Mouse (Mus musculus) MEL (cell line): ENCODE measurements around the gene Dnal4. TPM values are rescaled to one million over a fixed set of nuclear protein-coding genes. Genes with fewer than 3 reads are reported as not detected.

Source experiments
- DNase-seq: peaks from one replicate; pipeline ENCODE4 v3.0.0; 2011; ENCODE audit warnings: low read depth, low spot score
- H3K27ac ChIP-seq: 2 replicates; pipeline ENCODE4 v1.5.1; 2012; ENCODE audit warnings: low read depth, mild to moderate bottlenecking, control low read depth, low read length, moderate library complexity; ENCODE audit not compliant: control insufficient read depth
- H3K27me3 ChIP-seq, 2 experiments: fragments of 150-350 bp in 1 of 2; sonication (generic) in 1 of 2; 2 replicates each; pipeline ENCODE4 v1.6.1; 2012; ENCODE audit warnings: low read length in 2 of 2, mild to moderate bottlenecking in 2 of 2, improper control_type of control experiment in 1 of 2, moderate library complexity in 1 of 2; ENCODE audit not compliant: insufficient read depth in 2 of 2, control insufficient read depth in 1 of 2
- H3K36me3 ChIP-seq, 2 experiments: 2 replicates each; pipeline ENCODE4 v1.6.1; 2012 to 2014; ENCODE audit warnings: low read length in 2 of 2, improper control_type of control experiment in 1 of 2, inconsistent platforms in 1 of 2, mild to moderate bottlenecking in 1 of 2; ENCODE audit not compliant: insufficient read depth in 2 of 2, control insufficient read depth in 1 of 2
- H3K4me1 ChIP-seq, 2 experiments: fragments of 150-350 bp in 1 of 2; sonication (generic) in 1 of 2; 2 replicates each; pipeline ENCODE4 v1.6.1; 2012; ENCODE audit warnings: low read length in 2 of 2, improper control_type of control experiment in 1 of 2, mild to moderate bottlenecking in 1 of 2; ENCODE audit not compliant: insufficient read depth in 2 of 2, control insufficient read depth in 1 of 2
- H3K4me3 ChIP-seq, 2 experiments: fragments of 150-350 bp in 1 of 2; sonication (generic) in 1 of 2; 2 replicates each; pipeline ENCODE4 v1.5.1; 2012; ENCODE audit warnings: low read depth in 2 of 2, low read length in 2 of 2, mild to moderate bottlenecking in 2 of 2, moderate library complexity in 2 of 2, control low read depth in 1 of 2, improper control_type of control experiment in 1 of 2; ENCODE audit not compliant: control insufficient read depth in 1 of 2, insufficient read depth in 1 of 2
- H3K79me2 ChIP-seq: 2 replicates; pipeline ENCODE4 v1.6.1; 2012; ENCODE audit warnings: mild to moderate bottlenecking, low read length, moderate library complexity; ENCODE audit not compliant: control insufficient read depth, poor library complexity, insufficient read depth
- H3K9ac ChIP-seq: 2 replicates; pipeline ENCODE4 v1.6.1; 2012; ENCODE audit warnings: low read depth, mild to moderate bottlenecking, control low read depth, low read length, moderate library complexity; ENCODE audit not compliant: control insufficient read depth, poor library complexity, severe bottlenecking
- H3K9me3 ChIP-seq: fragments of 150-350 bp; sonication (generic); replicated peaks from 2 replicates; pipeline ENCODE4 v1.6.1; 2012; ENCODE audit warnings: mild to moderate bottlenecking, low read length, improper control_type of control experiment, moderate library complexity; ENCODE audit not compliant: insufficient read depth
- CHD1 ChIP-seq: IDR thresholded peaks from 2 replicates; pipeline ENCODE4 v1.6.1; 2012; ENCODE audit warnings: low read depth, mild to moderate bottlenecking, inconsistent platforms, low read length, improper control_type of control experiment
- CHD2 ChIP-seq: IDR thresholded peaks from 2 replicates; pipeline ENCODE4 v1.6.1; 2011; ENCODE audit warnings: low read length, improper control_type of control experiment
- CTCF ChIP-seq, 3 experiments: IDR thresholded peaks in 2 of 3; conservative IDR thresholded peaks in 1 of 3; 2 replicates each; pipeline ENCODE4 v1.5.1; 2011 to 2012; ENCODE audit warnings: low read length in 3 of 3, low read depth in 2 of 3, mild to moderate bottlenecking in 2 of 3, improper control_type of control experiment in 1 of 3, inconsistent platforms in 1 of 3, mixed read lengths in 1 of 3, moderate library complexity in 1 of 3; ENCODE audit not compliant: control insufficient read depth in 1 of 3, insufficient read depth in 1 of 3, poor library complexity in 1 of 3, severe bottlenecking in 1 of 3
- E2F4 ChIP-seq: IDR thresholded peaks from 2 replicates; pipeline ENCODE4 v1.6.1; 2011; ENCODE audit warnings: low read depth, low read length, improper control_type of control experiment, borderline replicate concordance
- GATA1 ChIP-seq: IDR thresholded peaks from 2 replicates; pipeline ENCODE4 v1.6.1; 2011; ENCODE audit warnings: low read depth, low read length, improper control_type of control experiment
- JUND ChIP-seq: IDR thresholded peaks from 2 replicates; pipeline ENCODE4 v1.6.1; 2011; ENCODE audit warnings: low read depth, mild to moderate bottlenecking, improper control_type of control experiment, low read length
- MAX ChIP-seq: IDR thresholded peaks from 2 replicates; pipeline ENCODE4 v1.6.1; 2011; ENCODE audit warnings: low read length, improper control_type of control experiment
- MXI1 ChIP-seq: IDR thresholded peaks from 2 replicates; pipeline ENCODE4 v1.6.1; 2011; ENCODE audit warnings: mild to moderate bottlenecking, low read depth, low read length, improper control_type of control experiment
- MYC ChIP-seq: IDR thresholded peaks from 2 replicates; pipeline ENCODE4 v1.6.1; 2011; ENCODE audit warnings: low read depth, mild to moderate bottlenecking, low read length, improper control_type of control experiment, moderate library complexity
- POLR2AphosphoS5 ChIP-seq: IDR thresholded peaks from 2 replicates; pipeline ENCODE4 v1.6.1; 2012; ENCODE audit warnings: low read depth, borderline replicate concordance, mild to moderate bottlenecking, inconsistent platforms, low read length, moderate library complexity, mixed read lengths
- SIN3A ChIP-seq: IDR thresholded peaks from 2 replicates; pipeline ENCODE4 v1.6.1; 2012; ENCODE audit warnings: low read length, improper control_type of control experiment, inconsistent platforms
- TCF12 ChIP-seq: IDR thresholded peaks from 2 replicates; pipeline ENCODE4 v1.6.1; 2014; ENCODE audit warnings: low read depth, mild to moderate bottlenecking, inconsistent platforms, low read length, improper control_type of control experiment, moderate library complexity
- ZKSCAN1 ChIP-seq: IDR thresholded peaks from 2 replicates; pipeline ENCODE4 v1.6.1; 2012; ENCODE audit warnings: low read depth, mild to moderate bottlenecking, inconsistent platforms, low read length, improper control_type of control experiment, moderate library complexity
- ZMIZ1 ChIP-seq: IDR thresholded peaks from 2 replicates; pipeline ENCODE4 v1.6.1; 2012; ENCODE audit warnings: low read depth, mild to moderate bottlenecking, inconsistent platforms, low read length, improper control_type of control experiment, moderate library complexity
- ZNF384 ChIP-seq: IDR thresholded peaks from 2 replicates; pipeline ENCODE4 v1.6.1; 2012; ENCODE audit warnings: low read depth, mild to moderate bottlenecking, inconsistent platforms, low read length, improper control_type of control experiment
- polyA plus RNA-seq, 2 experiments: library from polyadenylated mRNA; stranded (reverse) in 1 of 2; unstranded in 1 of 2; fragments of >175 nt in 1 of 2; fragments of >200 nt in 1 of 2; gene quantifications; 2 replicates each; pipeline versions ENCODE4 v1.2.1 to v1.2.4; 2012; ENCODE audit warnings: low replicate concordance in 2 of 2, low read depth in 1 of 2; ENCODE audit not compliant: insufficient read length in 2 of 2, insufficient read depth in 1 of 2, missing spikeins in 1 of 2
- total RNA-seq: library from RNA; depleted of rRNA; stranded (reverse); fragments of 300-350 nt; gene quantifications from 2 replicates; pipeline ENCODE4 v1.2.3, GENCODE M21; 2012

Dnal4 gene
- total and polyA plus RNA-seq, 3 experiments: 19.5 to 30.0 TPM; not detected in 1

DNA sequence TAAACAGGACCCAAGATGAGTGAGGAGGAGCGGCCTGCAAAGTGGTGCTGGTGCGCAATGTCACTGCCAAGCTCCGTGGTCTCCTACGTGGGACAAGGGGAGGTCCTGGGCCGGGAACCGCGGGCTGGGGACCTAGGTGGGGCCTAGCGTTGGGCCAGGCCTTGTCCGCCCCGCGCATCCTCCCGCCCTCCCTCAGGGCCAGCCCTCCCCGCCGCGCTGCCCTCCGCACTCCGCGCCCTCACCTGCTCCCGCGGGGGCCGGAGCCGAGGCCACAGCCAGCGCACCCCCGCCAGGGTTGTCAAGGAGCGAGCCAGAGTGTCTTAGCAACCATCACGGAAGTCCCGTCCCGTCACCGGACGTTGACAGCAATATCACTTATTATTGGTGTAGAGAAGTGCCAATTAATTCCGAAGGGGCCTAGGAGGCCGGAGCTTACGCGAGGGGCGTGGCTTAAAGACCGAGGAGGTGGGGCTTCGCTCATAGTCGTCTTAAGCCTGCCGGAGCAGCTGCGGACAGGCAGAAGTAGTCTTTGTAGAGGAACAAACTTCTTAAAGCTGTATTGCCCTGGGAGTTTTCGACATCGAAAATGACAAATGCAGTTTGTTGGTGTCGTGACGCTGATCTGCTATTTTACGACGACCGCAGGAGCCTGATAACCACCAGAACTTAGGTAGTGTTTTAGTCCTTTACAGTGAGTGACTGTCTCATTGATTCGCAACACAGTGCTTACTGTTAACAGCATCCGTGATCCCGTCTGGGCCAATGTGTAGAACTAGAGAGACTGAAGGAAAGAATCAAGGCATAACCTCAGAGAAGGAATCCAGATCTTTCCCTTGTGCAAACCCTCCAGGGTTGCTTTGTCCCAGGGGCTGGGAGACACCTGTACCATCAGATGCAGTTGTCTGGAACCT, 3.3 kb downstream of the Dnal4 start (continued):
- TF ChIP-seq MAX (peak; percentile 84), MXI1 (peak; percentile 79), CTCF (IDR thresholded peaks at IDR 0.05 in 2 of 3, conservative IDR thresholded peaks at IDR 0.05 in 1 of 3; ENCODE audit: control insufficient read depth in 1 of 3, insufficient read depth in 1 of 3, low read depth in 2 of 3, low read length in 3 of 3, poor library complexity in 1 of 3, severe bottlenecking in 1 of 3) (no peak), ZMIZ1 (no peak)

DNA sequence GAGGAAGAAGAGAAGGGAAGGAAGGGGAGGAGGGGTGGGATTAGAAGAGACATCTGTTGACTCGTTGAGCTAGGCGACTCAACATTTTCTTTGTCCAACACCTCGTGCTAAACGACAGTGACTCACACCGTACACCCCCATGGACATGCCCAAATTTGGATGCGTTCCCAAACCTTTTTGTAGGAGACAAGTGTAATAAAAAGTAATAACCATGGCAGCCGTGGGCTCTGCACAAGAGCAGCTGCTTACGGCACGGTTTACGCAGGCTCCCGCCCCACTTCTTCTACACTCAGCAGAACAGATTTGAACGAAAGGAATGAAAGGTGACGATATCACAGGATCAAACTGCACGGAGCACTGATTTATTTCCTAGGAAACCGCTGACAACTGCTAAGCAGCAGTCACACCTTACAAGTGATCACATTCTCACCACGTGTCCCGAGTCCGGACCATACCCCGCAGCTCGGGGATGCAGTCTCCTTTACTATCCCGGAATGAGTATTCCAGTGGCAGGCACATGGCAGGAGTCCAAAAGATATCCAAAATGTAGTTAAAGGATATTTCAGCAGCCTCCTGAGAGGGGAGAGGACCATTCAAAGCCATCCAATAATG, 6.9 kb downstream of the Dnal4 start:
- H3K4me1 ChIP-seq: peaks cover 0 to 6% of the 10 kb centered on the region in 2 experiments; a peak in 1 of 4 replicates
- no peaks in the 10 kb centered on the region for H3K79me2 ChIP-seq
- H3K4me3 ChIP-seq: no peak overlapping the region
- 0 out of 4 replicates have a peak, but pooled peaks cover 0 to 2% of the 10 kb centered on the region in 2 experiments for H3K36me3 ChIP-seq
- no peaks in the 10 kb centered on the region for H3K27me3 ChIP-seq
- DNase-seq: no peak
- no peaks in the 10 kb centered on the region for H3K9me3 ChIP-seq
- no peak for TF ChIP-seq TCF12
- no peak overlapping the region for H3K9ac ChIP-seq
- no peak overlapping the region for H3K27ac ChIP-seq

DNA sequence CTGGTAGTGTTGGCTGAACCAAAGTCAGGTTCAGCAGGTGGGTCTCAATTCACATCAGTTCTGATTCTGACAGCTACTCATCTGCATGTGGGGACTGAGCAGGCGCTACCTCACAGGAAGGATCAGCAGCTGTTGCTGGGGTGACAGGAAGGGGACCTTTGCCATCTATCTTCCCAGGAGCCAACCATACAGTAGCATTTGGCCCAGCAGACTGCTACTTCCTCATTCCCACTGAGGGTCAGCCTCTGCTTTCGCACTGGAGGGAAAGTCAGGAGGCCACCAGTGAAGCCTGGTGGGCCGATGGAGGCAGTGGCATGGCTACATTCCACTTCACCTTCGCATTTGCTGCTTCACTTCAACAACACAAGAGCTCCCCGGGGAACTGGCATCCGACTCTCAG, 9.3 kb downstream of the Dnal4 start:
- Histone ChIP-seq H3K79me2 (no peaks in the 10 kb centered on the region), H3K4me3 (no peak overlapping the region), H3K36me3 (no peaks in the 10 kb centered on the region), H3K27me3 (no peaks in the 10 kb centered on the region), H3K27ac (no peak overlapping the region), H3K9ac (no peak overlapping the region), H3K9me3 (no peaks in the 10 kb centered on the region), H3K4me1 (peaks cover 0 to under 1% of the 10 kb centered on the region in 2 experiments; a peak in 1 of 4 replicates)
- DNase-seq: no peak
- TF ChIP-seq ZKSCAN1 (no peak), CHD1 (no peak), SIN3A (no peak), CHD2 (no peak), TCF12 (no peak), CTCF (IDR thresholded peaks at IDR 0.05 in 2 of 3, conservative IDR thresholded peaks at IDR 0.05 in 1 of 3; ENCODE audit: control insufficient read depth in 1 of 3, insufficient read depth in 1 of 3, low read depth in 2 of 3, low read length in 3 of 3, poor library complexity in 1 of 3, severe bottlenecking in 1 of 3) (no peak), ZMIZ1 (no peak), POLR2AphosphoS5 (no peak), MYC (no peak), JUND (no peak), GATA1 (no peak), ZNF384 (no peak), E2F4 (no peak), MAX (no peak)
